In the genomic region with DNA sequence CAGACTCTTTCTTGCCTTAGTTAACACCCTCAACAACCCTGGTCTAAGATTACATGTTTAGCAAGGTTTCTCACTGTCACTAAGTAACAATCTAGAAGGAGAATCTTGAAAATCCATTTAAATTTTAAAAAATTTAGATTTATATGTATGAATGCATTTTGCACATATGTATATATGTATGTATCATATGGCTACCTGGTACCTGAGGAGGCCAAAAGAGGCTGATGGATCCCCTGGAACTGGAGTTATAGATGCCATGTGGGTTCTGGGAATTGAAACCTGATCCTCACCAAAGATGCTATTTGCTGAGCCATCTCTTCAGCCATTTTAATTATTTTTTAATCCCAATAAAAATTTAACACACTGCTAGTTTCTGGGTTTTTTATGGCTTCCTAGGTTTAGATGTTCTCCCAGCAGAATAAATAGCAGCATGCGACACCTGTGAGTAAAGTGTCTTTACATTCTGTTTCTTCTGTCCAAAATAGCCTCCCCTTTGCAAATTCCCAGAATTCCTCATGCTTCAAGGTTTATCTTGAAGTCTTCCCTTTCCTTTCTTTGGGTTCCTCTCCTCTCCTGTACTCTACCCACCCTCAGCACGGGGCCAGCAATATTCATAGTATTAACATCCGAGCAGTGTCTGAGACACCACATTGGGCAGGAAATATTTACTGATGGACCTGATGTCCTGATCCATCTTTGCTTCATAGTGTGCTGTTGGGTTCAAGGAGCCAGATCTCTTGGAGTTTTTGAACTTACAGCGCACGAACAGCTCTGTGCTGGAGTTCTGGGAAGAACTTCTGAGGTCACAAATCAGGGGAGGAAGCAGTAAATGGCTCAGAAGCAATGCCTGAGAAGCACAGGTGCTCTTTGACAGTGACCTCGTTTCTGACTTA, we compare ENCODE assay signal across 8 mouse cellular contexts. TPM values are rescaled to one million over a fixed set of nuclear protein-coding genes. Genes with fewer than 3 reads are reported as not detected.
DNase-seq lines count a peak whose midpoint lies in the region; ATAC-seq and TF ChIP-seq lines count a peak whose summit lies in the region.

No protein-coding gene starts in this region.

- no peak for ATAC-seq in heart, postnatal 0 days (ENCODE audit: insufficient read depth, low read depth)
- no peak for ATAC-seq in hindbrain, embryonic 11.5 days (ENCODE audit: low FRiP score)
- ATAC-seq in midbrain, embryonic 12.5 days (ENCODE audit: low FRiP score, low read depth) = no peak

- H3K27ac ChIP-seq in heart, postnatal 0 days (ENCODE audit: low read depth) = peak overlapping the region; percentile 22; the same call in 1 of the 2 replicates
- H3K27ac ChIP-seq in ES-E14 (ENCODE audit: insufficient read depth, low read depth, low read length, poor library complexity, severe bottlenecking) = no peak overlapping the region; the same call in 1 of the 2 replicates
- no peak overlapping the region for H3K27ac ChIP-seq in hindbrain, embryonic 11.5 days (ENCODE audit: low read depth, low read length)
- 0 out of 2 replicates have a peak overlapping the region, but pooled peaks have one; percentile 20 for H3K27ac ChIP-seq in midbrain, embryonic 12.5 days (replicated peaks)

- no peaks in the 10 kb centered on the region for H3K9me3 ChIP-seq in heart, postnatal 0 days (replicated peaks; ENCODE audit: control insufficient read depth, low read length)
- H3K9me3 ChIP-seq in ES-E14 (ENCODE audit: control insufficient read depth, insufficient read depth, low read depth, low read length) = no peaks in the 10 kb centered on the region
- no peaks in the 10 kb centered on the region for H3K9me3 ChIP-seq in hindbrain, embryonic 11.5 days (ENCODE audit: control insufficient read depth, low read length)
- no peaks in the 10 kb centered on the region for H3K9me3 ChIP-seq in midbrain, embryonic 12.5 days

- peak overlapping the region; percentile 44 for H3K4me3 ChIP-seq in heart, postnatal 0 days (ENCODE audit: low read depth, low read length)
- H3K4me3 ChIP-seq in ES-E14 (ENCODE audit: insufficient read depth in 1 of 2, low read depth in 1 of 2, low read length in 2 of 2, poor library complexity in 1 of 2, severe bottlenecking in 1 of 2) = peak overlapping the region; percentile 57 to 64
- peak overlapping the region; percentile 34 for H3K4me3 ChIP-seq in hindbrain, embryonic 11.5 days (ENCODE audit: low read depth, low read length)
- peak overlapping the region; percentile 41 for H3K4me3 ChIP-seq in midbrain, embryonic 12.5 days

- no peaks in the 10 kb centered on the region for H3K27me3 ChIP-seq in heart, postnatal 0 days (ENCODE audit: control insufficient read depth, insufficient read depth, low read length)
- no peaks in the 10 kb centered on the region for H3K27me3 ChIP-seq in hindbrain, embryonic 11.5 days (ENCODE audit: control insufficient read depth, insufficient read depth, low read length)
- H3K27me3 ChIP-seq in midbrain, embryonic 12.5 days = no peaks in the 10 kb centered on the region

- WGBS in heart, postnatal 0 days = 53% methylated on average over 6 of the region's 6 CpGs
- WGBS in hindbrain, embryonic 11.5 days = 55% methylated on average over 6 of the region's 6 CpGs
- WGBS in midbrain, embryonic 12.5 days = 53% methylated on average over 6 of the region's 6 CpGs

- no peak overlapping the region for H3K9ac ChIP-seq in heart, postnatal 0 days (replicated peaks; ENCODE audit: low read depth, low read length)
- peak overlapping the region; percentile 13; the same call in 1 of the 2 replicates for H3K9ac ChIP-seq in ES-E14 (ENCODE audit: insufficient read depth, low read depth, low read length, poor library complexity, severe bottlenecking)
- H3K9ac ChIP-seq in hindbrain, embryonic 11.5 days (ENCODE audit: low read depth, low read length) = no peak overlapping the region
- no peak overlapping the region for H3K9ac ChIP-seq in midbrain, embryonic 12.5 days (replicated peaks)

- TF ChIP-seq CTCF in heart, postnatal 0 days (IDR thresholded peaks at IDR 0.05; ENCODE audit: low read depth) = no peak

- peak overlapping the region; percentile 59 for H3K4me2 ChIP-seq in heart, postnatal 0 days (ENCODE audit: low read depth, low read length)
- H3K4me2 ChIP-seq in hindbrain, embryonic 11.5 days (replicated peaks; ENCODE audit: low read depth, low read length) = peak overlapping the region; percentile 54
- H3K4me2 ChIP-seq in midbrain, embryonic 12.5 days (replicated peaks) = peak overlapping the region; percentile 55

- in situ Hi-C loops in ES-E14 (cut with MboI; ENCODE audit: low sequenced_read_pairs in 2 of 2, unreplicated experiment in 2 of 2) = no loop called here

- H3K4me1 ChIP-seq in heart, postnatal 0 days (ENCODE audit: control insufficient read depth, insufficient read depth) = peaks cover 38% of the 10 kb centered on the region
- H3K4me1 ChIP-seq in ES-E14 (ENCODE audit: control insufficient read depth in 2 of 2, insufficient read depth in 2 of 2, low read length in 2 of 2, poor library complexity in 1 of 2) = peaks cover 3 to 8% of the 10 kb centered on the region in 2 experiments; a peak in 3 of 4 replicates
- H3K4me1 ChIP-seq in hindbrain, embryonic 11.5 days (replicated peaks; ENCODE audit: control insufficient read depth, insufficient read depth, low read length) = peaks cover 4% of the 10 kb centered on the region; the same call in 1 of the 2 replicates
- H3K4me1 ChIP-seq in midbrain, embryonic 12.5 days = peaks cover 27% of the 10 kb centered on the region

- H3K36me3 ChIP-seq in heart, postnatal 0 days (replicated peaks; ENCODE audit: control insufficient read depth, insufficient read depth, low read length) = no peaks in the 10 kb centered on the region
- no peaks in the 10 kb centered on the region for H3K36me3 ChIP-seq in ES-E14 (ENCODE audit: control insufficient read depth, insufficient read depth, low read length, poor library complexity, severe bottlenecking)
- H3K36me3 ChIP-seq in hindbrain, embryonic 11.5 days (ENCODE audit: control insufficient read depth, insufficient read depth, low read length) = no peaks in the 10 kb centered on the region
- H3K36me3 ChIP-seq in midbrain, embryonic 12.5 days = no peaks in the 10 kb centered on the region

- no peak for DNase-seq in heart, postnatal 0 days (ENCODE audit: low spot score)
- DNase-seq in heart, adult 9 months (ENCODE audit: low spot score in 2 of 2) = no peak
- no peak for DNase-seq in ES-E14 (ENCODE audit: low read depth, low spot score)
- DNase-seq in hindbrain, embryonic 11.5 days (ENCODE audit: low spot score) = no peak
- DNase-seq in frontal cortex, postnatal 25 days (ENCODE audit: low spot score in 2 of 2) = no peak
- DNase-seq in frontal cortex, postnatal 14 days (ENCODE audit: low spot score in 2 of 2) = no peak
- DNase-seq in right cerebral cortex, adult 2 months (ENCODE audit: low spot score in 2 of 2) = no peak

- TF ChIP-seq EP300 in heart, postnatal 0 days (IDR thresholded peaks at IDR 0.05; ENCODE audit: low read depth) = no peak

TF ChIP-seq in ES-E14, 5 proteins besides CTCF, POLR2A, EP300 and RAD21:
- TF ChIP-seq ZC3H11A (IDR thresholded peaks at IDR 0.05; ENCODE audit: borderline replicate concordance, low read depth, low read length) = no peak
- no peak for TF ChIP-seq HCFC1 (IDR thresholded peaks at IDR 0.05; ENCODE audit: borderline replicate concordance, insufficient read depth, low read length)
- TF ChIP-seq ZNF384 (IDR thresholded peaks at IDR 0.05; ENCODE audit: low read depth, low read length) = no peak
- TF ChIP-seq CHD2 (IDR thresholded peaks at IDR 0.05; ENCODE audit: low read depth, low read length) = peak; percentile 45; the same call in 1 of the 2 replicates

RNA-seq across cellular contexts. Expression of a gene that starts 1.9 kb away (rescaled TPM):
- total RNA-seq in heart, postnatal 0 days (2014; rRNA removed; ENCODE audit: low replicate concordance) = not detected in 2 replicates
- polyA plus RNA-seq in heart, postnatal 0 days (2015; fragmentation: Nextera tagmentation; extraction: Ambion mirVana) = 0.19 and 0.41 TPM in 2 replicates
- not detected in 2 replicates for total RNA-seq in ES-E14 (2012; rRNA removed)
- 0.64 and 0.90 TPM in 2 replicates for polyA plus RNA-seq in hindbrain, embryonic 11.5 days (2014; fragmentation: Nextera tagmentation; extraction: Ambion mirVana)
- polyA plus RNA-seq in midbrain, embryonic 12.5 days (2016; fragmentation: Nextera tagmentation; extraction: Ambion mirVana) = 1.4 TPM in 1 of 2 replicates, not detected in the other

RNA-seq across cellular contexts. Expression of a gene that starts 3.1 kb away (rescaled TPM):
- total RNA-seq in heart, postnatal 0 days (2014; rRNA removed; ENCODE audit: low replicate concordance) = 1,660 and 2,559 TPM in 2 replicates
- 22.0 and 24.6 TPM in 2 replicates for polyA plus RNA-seq in heart, postnatal 0 days (2015; fragmentation: Nextera tagmentation; extraction: Ambion mirVana)
- 2,311 and 3,075 TPM in 2 replicates for total RNA-seq in ES-E14 (2012; rRNA removed)
- polyA plus RNA-seq in hindbrain, embryonic 11.5 days (2014; fragmentation: Nextera tagmentation; extraction: Ambion mirVana) = 11.8 and 14.6 TPM in 2 replicates
- 27.1 and 35.0 TPM in 2 replicates for polyA plus RNA-seq in midbrain, embryonic 12.5 days (2016; fragmentation: Nextera tagmentation; extraction: Ambion mirVana)

RNA-seq across cellular contexts. Expression of a gene that starts 8.3 kb away (rescaled TPM):
- total RNA-seq in heart, postnatal 0 days (2014; rRNA removed; ENCODE audit: low replicate concordance) = 1,879 and 2,872 TPM in 2 replicates
- polyA plus RNA-seq in heart, postnatal 0 days (2015; fragmentation: Nextera tagmentation; extraction: Ambion mirVana) = 101 and 115 TPM in 2 replicates
- total RNA-seq in ES-E14 (2012; rRNA removed) = 2,531 and 3,588 TPM in 2 replicates
- polyA plus RNA-seq in hindbrain, embryonic 11.5 days (2014; fragmentation: Nextera tagmentation; extraction: Ambion mirVana) = 61.8 and 63.0 TPM in 2 replicates
- 56.2 and 67.7 TPM in 2 replicates for polyA plus RNA-seq in midbrain, embryonic 12.5 days (2016; fragmentation: Nextera tagmentation; extraction: Ambion mirVana)

RNA-seq across cellular contexts. Expression of a gene that starts 9.5 kb away (rescaled TPM):
- 551 and 927 TPM in 2 replicates for total RNA-seq in heart, postnatal 0 days (2014; rRNA removed; ENCODE audit: low replicate concordance)
- 2.3 and 2.6 TPM in 2 replicates for polyA plus RNA-seq in heart, postnatal 0 days (2015; fragmentation: Nextera tagmentation; extraction: Ambion mirVana)
- 398 and 546 TPM in 2 replicates for total RNA-seq in ES-E14 (2012; rRNA removed)
- polyA plus RNA-seq in hindbrain, embryonic 11.5 days (2014; fragmentation: Nextera tagmentation; extraction: Ambion mirVana) = 8.4 and 10.0 TPM in 2 replicates
- 9.8 and 14.7 TPM in 2 replicates for polyA plus RNA-seq in midbrain, embryonic 12.5 days (2016; fragmentation: Nextera tagmentation; extraction: Ambion mirVana)

RNA-seq across cellular contexts. Expression of a gene that starts 14.7 kb away (rescaled TPM):
- 129 and 135 TPM in 2 replicates for total RNA-seq in heart, postnatal 0 days (2014; rRNA removed; ENCODE audit: low replicate concordance)
- polyA plus RNA-seq in heart, postnatal 0 days (2015; fragmentation: Nextera tagmentation; extraction: Ambion mirVana) = 5.4 and 5.9 TPM in 2 replicates
- total RNA-seq in ES-E14 (2012; rRNA removed) = 46.0 TPM in 2 replicates
- 4.2 and 5.8 TPM in 2 replicates for polyA plus RNA-seq in hindbrain, embryonic 11.5 days (2014; fragmentation: Nextera tagmentation; extraction: Ambion mirVana)
- polyA plus RNA-seq in midbrain, embryonic 12.5 days (2016; fragmentation: Nextera tagmentation; extraction: Ambion mirVana) = 13.3 and 18.2 TPM in 2 replicates

Comparison
In these comparisons a context has a peak if more than half of its experiments do, and no peak if none do; other contexts are left out.
1. H3K27ac ChIP-seq: peak in heart, postnatal 0 days (single experiment) and midbrain, embryonic 12.5 days (single experiment); none in ES-E14 (single experiment) and hindbrain, embryonic 11.5 days (single experiment).
2. Peak in every context shown above with its lines, with median percentiles within 50 percentile points of each other: H3K4me2 ChIP-seq and H3K4me3 ChIP-seq.